Mouse (Mus musculus) cortical plate, adult 2 months (tissue): ENCODE measurements around the gene Clic6.

Source experiments
- CTCF ChIP-seq: fragments of 200-500 bp; IDR thresholded peaks from 2 replicates; pipeline ENCODE4 v1.5.1; 2011; ENCODE audit warnings: mild to moderate bottlenecking, control low read depth, low read length; ENCODE audit not compliant: insufficient read depth; ENCODE audit errors: extremely low read depth
- POLR2A ChIP-seq: fragments of 200-500 bp; IDR thresholded peaks from 2 replicates; pipeline ENCODE4 v1.6.1; 2011; ENCODE audit warnings: mild to moderate bottlenecking, low read length, control low read depth; ENCODE audit not compliant: insufficient read depth; ENCODE audit errors: extremely low read depth

GRCm38 (mm10) chr16:92497851-92498588 lies 12.5 kb downstream of the Clic6 start:
- TF ChIP-seq CTCF (no peak), POLR2A (no peak)
